Mouse (Mus musculus): ENCODE results near the gene Mark3. TPM values are rescaled to one million over a fixed set of nuclear protein-coding genes. Genes with fewer than 3 reads are reported as not detected.
A peak's percentile ranks its signal among the peaks of the same experiment; 100 is the strongest.

The Mark3 gene
- total and polyA plus RNA-seq, 3 experiments, result 18.1 to 52.5 (median 50.6) TPM

DNA sequence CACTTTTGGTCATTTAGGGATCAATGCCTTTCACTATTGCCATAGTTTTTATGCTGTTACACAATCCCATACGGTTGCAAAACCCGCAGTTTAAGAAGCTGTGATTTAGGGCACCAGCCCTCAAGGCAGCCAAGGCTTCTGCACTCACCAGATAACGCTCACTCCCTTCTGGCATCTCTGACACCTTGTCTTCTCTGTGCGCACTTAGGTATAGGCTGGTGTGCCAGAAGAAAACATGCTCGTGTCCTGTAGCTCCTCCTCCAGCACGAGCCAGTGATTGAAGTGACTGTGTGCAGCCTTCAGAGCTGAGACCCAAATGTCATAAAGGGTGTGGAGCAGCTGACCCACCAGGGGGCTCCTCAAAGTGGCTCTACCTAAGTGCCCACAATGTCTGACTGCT is 39.0 kb upstream of the Mark3 start:
- intact Hi-C loops (cut with DNase I), result no loop called here
- 0 out of 2 replicates have a peak, but pooled peaks cover 3% of the 10 kb centered on the region for H3K79me2 ChIP-seq (replicated peaks; ENCODE audit: control insufficient read depth, insufficient read depth, low read length)
- H3K27me3 ChIP-seq (ENCODE audit: control insufficient read depth, insufficient read depth, low read length), result no peaks in the 10 kb centered on the region
- 50% methylated on average over 6 of the region's 6 CpGs for WGBS
- no peak overlapping the region for H3K4me3 ChIP-seq
- H3K36me3 ChIP-seq (ENCODE audit: control insufficient read depth, insufficient read depth, low read length), result peaks cover 11% of the 10 kb centered on the region
- no peak for TF ChIP-seq EP300 (IDR thresholded peaks at IDR 0.05; ENCODE audit: insufficient read depth, low read depth, low read length)
- no peak for TF ChIP-seq CTCF (IDR thresholded peaks at IDR 0.05)
- TF ChIP-seq POLR2A (IDR thresholded peaks at IDR 0.05; ENCODE audit: insufficient read depth, low read depth, low read length), result no peak
- peaks cover 2% of the 10 kb centered on the region for H3K4me1 ChIP-seq (ENCODE audit: control insufficient read depth, insufficient read depth, low read length)
- H3K9ac ChIP-seq (ENCODE audit: low read depth, low read length), result no peak overlapping the region
- no peak for DNase-seq
- H3K27ac ChIP-seq, result no peak overlapping the region

DNA sequence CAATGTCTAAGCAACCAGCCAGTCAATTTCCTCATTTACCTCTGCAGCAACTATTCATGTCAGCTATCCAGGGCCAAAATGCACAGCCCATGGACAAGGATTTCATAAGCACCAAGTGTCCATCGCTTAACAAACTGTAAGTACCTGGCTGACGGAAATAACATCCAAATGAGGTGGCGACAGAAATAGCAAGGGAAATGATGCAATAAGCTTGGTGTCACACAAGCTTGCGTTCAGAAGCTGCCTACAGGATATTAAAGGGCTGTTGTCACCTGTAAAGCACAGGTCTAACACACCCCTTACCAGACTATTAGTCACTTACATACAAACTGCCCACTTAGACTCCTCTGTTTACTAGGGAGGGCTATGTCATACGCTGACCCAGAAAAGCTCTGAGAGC is 38.6 kb upstream of the Mark3 start:
- Histone ChIP-seq H3K27ac (no peak overlapping the region; the same call in 1 of the 2 replicates), H3K27me3 (ENCODE audit: control insufficient read depth, insufficient read depth, low read length) (no peaks in the 10 kb centered on the region), H3K79me2 (replicated peaks; ENCODE audit: control insufficient read depth, insufficient read depth, low read length) (0 out of 2 replicates have a peak, but pooled peaks cover 3% of the 10 kb centered on the region), H3K4me1 (ENCODE audit: control insufficient read depth, insufficient read depth, low read length) (peaks cover 2% of the 10 kb centered on the region), H3K36me3 (ENCODE audit: control insufficient read depth, insufficient read depth, low read length) (peaks cover 15% of the 10 kb centered on the region), H3K4me3 (no peak overlapping the region), H3K9ac (ENCODE audit: low read depth, low read length) (no peak overlapping the region)
- intact Hi-C loops (cut with DNase I), result loop anchor here (2.0 kb wide), 1 partner anchor 39 kb away; the partner anchor contains the start of gene Mark3
- WGBS, result 31% methylated on average over 5 of the region's 5 CpGs
- DNase-seq, result no peak
- TF ChIP-seq EP300 (IDR thresholded peaks at IDR 0.05; ENCODE audit: insufficient read depth, low read depth, low read length) (no peak), CTCF (IDR thresholded peaks at IDR 0.05) (no peak), POLR2A (IDR thresholded peaks at IDR 0.05; ENCODE audit: insufficient read depth, low read depth, low read length) (no peak)

DNA sequence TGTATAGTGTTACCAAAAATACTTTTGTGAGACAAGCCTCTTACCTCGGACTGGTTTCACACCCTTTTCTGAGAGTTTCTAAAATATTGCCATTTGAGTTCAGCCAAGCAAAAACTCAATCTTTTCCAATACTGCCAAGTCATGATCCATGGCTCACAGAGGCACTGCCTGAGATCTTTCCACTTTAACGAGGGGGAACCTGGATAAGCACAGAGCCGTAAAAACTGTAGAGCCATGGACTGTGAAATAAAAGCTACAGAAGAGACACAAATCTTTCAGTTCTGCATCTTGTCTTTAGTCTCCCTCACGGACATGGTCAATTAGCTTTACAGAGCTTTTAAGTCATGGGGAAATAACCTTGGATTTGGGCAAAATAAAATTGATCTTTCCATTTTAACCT is 37.6 kb upstream of the Mark3 start:
- Histone ChIP-seq H3K9ac (ENCODE audit: low read depth, low read length) (no peak overlapping the region), H3K27ac (no peak overlapping the region), H3K4me1 (ENCODE audit: control insufficient read depth, insufficient read depth, low read length) (peaks cover 2% of the 10 kb centered on the region), H3K36me3 (ENCODE audit: control insufficient read depth, insufficient read depth, low read length) (peaks cover 25% of the 10 kb centered on the region), H3K4me3 (peak overlapping the region; percentile 65), H3K79me2 (replicated peaks; ENCODE audit: control insufficient read depth, insufficient read depth, low read length) (0 out of 2 replicates have a peak, but pooled peaks cover 3% of the 10 kb centered on the region), H3K27me3 (ENCODE audit: control insufficient read depth, insufficient read depth, low read length) (no peaks in the 10 kb centered on the region)
- TF ChIP-seq POLR2A (IDR thresholded peaks at IDR 0.05; ENCODE audit: insufficient read depth, low read depth, low read length), result no peak
- no peak for TF ChIP-seq EP300 (IDR thresholded peaks at IDR 0.05; ENCODE audit: insufficient read depth, low read depth, low read length)
- no peak for TF ChIP-seq CTCF (IDR thresholded peaks at IDR 0.05)
- 51% methylated on average over 4 of the region's 4 CpGs for WGBS
- DNase-seq, result no peak
- intact Hi-C loops (cut with DNase I), result loop anchor here (2.0 kb wide), 1 partner anchor 38 kb away; the partner anchor contains the start of gene Mark3

DNA sequence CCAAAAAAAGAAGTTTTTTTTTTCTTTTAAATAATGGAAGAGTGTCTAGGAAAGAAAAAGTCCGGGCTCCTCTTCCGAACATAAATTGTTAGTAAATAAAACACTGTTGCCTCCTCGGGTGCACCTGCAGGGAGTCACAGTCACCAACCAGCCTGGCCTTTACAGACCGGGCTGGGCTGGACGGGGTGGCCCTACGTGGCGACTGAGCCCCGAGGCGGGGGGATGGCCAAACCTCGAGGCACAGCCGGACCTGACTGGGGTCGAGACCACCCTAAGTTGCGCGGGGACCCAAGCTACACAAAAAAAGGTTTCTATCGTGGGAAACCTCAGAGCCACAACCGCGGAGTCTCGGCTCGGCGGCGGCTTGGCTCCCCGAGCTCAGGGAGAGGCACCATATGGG is 37.0 kb upstream of the Mark3 start:
- H3K4me3 ChIP-seq, result peak overlapping the region; percentile 65
- intact Hi-C loops (cut with DNase I), result loop anchor here (2.0 kb wide), 1 partner anchor 37 kb away; the partner anchor contains the start of gene Mark3
- DNase-seq, result no peak
- peak overlapping the region; percentile 95 for H3K27ac ChIP-seq
- 0 out of 2 replicates have a peak, but pooled peaks cover 3% of the 10 kb centered on the region for H3K79me2 ChIP-seq (replicated peaks; ENCODE audit: control insufficient read depth, insufficient read depth, low read length)
- H3K4me1 ChIP-seq (ENCODE audit: control insufficient read depth, insufficient read depth, low read length), result peaks cover 2% of the 10 kb centered on the region
- peaks cover 30% of the 10 kb centered on the region for H3K36me3 ChIP-seq (ENCODE audit: control insufficient read depth, insufficient read depth, low read length)
- TF ChIP-seq POLR2A (IDR thresholded peaks at IDR 0.05; ENCODE audit: insufficient read depth, low read depth, low read length) (no peak), EP300 (IDR thresholded peaks at IDR 0.05; ENCODE audit: insufficient read depth, low read depth, low read length) (no peak), CTCF (IDR thresholded peaks at IDR 0.05) (no peak)
- H3K27me3 ChIP-seq (ENCODE audit: control insufficient read depth, insufficient read depth, low read length), result no peaks in the 10 kb centered on the region
- WGBS, result under 1% methylated on average over 22 of the region's 22 CpGs
- peak overlapping the region; percentile 96 for H3K9ac ChIP-seq (ENCODE audit: low read depth, low read length)

DNA sequence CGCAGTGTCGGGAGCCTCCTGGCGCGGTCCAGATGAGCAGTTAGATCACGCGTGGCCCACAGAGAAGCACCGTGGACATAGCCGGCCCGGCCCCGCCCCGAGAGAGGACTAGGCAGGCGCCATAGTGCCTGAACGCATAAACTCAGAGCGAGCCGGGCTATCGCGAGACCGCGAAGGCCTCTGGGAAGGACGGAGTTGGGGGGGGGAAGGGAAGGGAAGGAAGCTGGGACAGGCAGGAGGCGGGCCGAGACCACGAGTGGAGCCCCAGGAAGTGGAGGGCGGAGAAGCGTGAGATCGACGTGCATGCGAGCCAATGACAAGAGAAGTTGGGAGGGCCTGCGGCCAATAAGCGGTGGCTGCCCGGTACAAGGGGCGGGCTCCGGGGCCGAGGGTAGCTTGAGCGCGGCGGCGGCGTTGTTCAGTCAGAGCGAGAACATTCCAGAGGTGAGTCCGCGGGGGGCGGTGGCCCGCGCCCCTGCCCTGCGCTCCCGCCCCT is 36.5 kb upstream of the Mark3 start, which contains the start of gene Eif5:
TSS of gene Eif5 (plus strand) at position 221 of the 496 bp plus-strand sequence.
- under 1% methylated on average over 39 of the region's 47 CpGs for WGBS

More for the DNA sequence above, 36.5 kb upstream of the Mark3 start, which contains the start of gene Eif5:
- Histone ChIP-seq H3K4me3 (peak within 1 kb of the TSS; percentile 77), H3K27ac (peak within 1 kb of the TSS; percentile 99), H3K9ac (ENCODE audit: low read depth, low read length) (peak within 1 kb of the TSS; percentile 96), H3K36me3 (ENCODE audit: control insufficient read depth, insufficient read depth, low read length) (peaks cover 34% of the 10 kb centered on the region), H3K4me1 (ENCODE audit: control insufficient read depth, insufficient read depth, low read length) (peaks cover 2% of the 10 kb centered on the region), H3K27me3 (ENCODE audit: control insufficient read depth, insufficient read depth, low read length) (no peaks in the 10 kb centered on the region), H3K79me2 (replicated peaks; ENCODE audit: control insufficient read depth, insufficient read depth, low read length) (0 out of 2 replicates have a peak, but pooled peaks cover 3% of the 10 kb centered on the region)
- peak; percentile 100 for DNase-seq
- TF ChIP-seq CTCF (IDR thresholded peaks at IDR 0.05), result no peak
- TF ChIP-seq POLR2A (IDR thresholded peaks at IDR 0.05; ENCODE audit: insufficient read depth, low read depth, low read length), result peak; percentile 91
- peak; percentile 95 for TF ChIP-seq EP300 (IDR thresholded peaks at IDR 0.05; ENCODE audit: insufficient read depth, low read depth, low read length)
- intact Hi-C loops (cut with DNase I), result loop anchor here (2.0 kb wide), 1 partner anchor 37 kb away; the partner anchor contains the start of gene Mark3

Data from heart, adult 2 months (tissue).